Mouse (Mus musculus): ENCODE data around the gene Zmat3. TPM values are rescaled to one million over a fixed set of nuclear protein-coding genes. Genes with fewer than 3 reads are reported as not detected.

Gene Zmat3
- polyA plus RNA-seq, 2 experiments, result 7.7 to 12.6 TPM

- H3K4me3 ChIP-seq (replicated peaks; ENCODE audit: low read length), result no peak overlapping the region
- 76% methylated on average over 1 of the region's 1 CpGs for WGBS
- no peak for TF ChIP-seq POLR2A (IDR thresholded peaks at IDR 0.05; ENCODE audit: borderline replicate concordance, extremely low read depth, insufficient read depth, insufficient read length)
- H3K9me3 ChIP-seq (ENCODE audit: control insufficient read depth, low read length), result no peaks in the 10 kb centered on the region
- H3K4me1 ChIP-seq (ENCODE audit: control insufficient read depth, insufficient read depth, low read length), result peaks cover 6% of the 10 kb centered on the region
- ATAC-seq (ENCODE audit: low FRiP score, low read depth) (no peak), DNase-seq (ENCODE audit: low spot score) (no peak)
- H3K4me2 ChIP-seq (replicated peaks; ENCODE audit: low read depth, low read length, severe bottlenecking), result no peak overlapping the region
- no peak overlapping the region for H3K9ac ChIP-seq (ENCODE audit: low read depth, low read length, severe bottlenecking)
- no peaks in the 10 kb centered on the region for H3K36me3 ChIP-seq (ENCODE audit: control insufficient read depth, insufficient read depth, low read length)
- no peak overlapping the region for H3K27ac ChIP-seq (replicated peaks; ENCODE audit: low read depth, low read length)
- H3K27me3 ChIP-seq (ENCODE audit: control insufficient read depth, insufficient read depth, low read length), result no peaks in the 10 kb centered on the region
These were observed 39.9 kb upstream of the Zmat3 start for GRCm38 (mm10) chr3:32405699-32406098.

- no peaks in the 10 kb centered on the region for H3K27me3 ChIP-seq (ENCODE audit: control insufficient read depth, insufficient read depth, low read length)
- no peaks in the 10 kb centered on the region for H3K36me3 ChIP-seq (ENCODE audit: control insufficient read depth, insufficient read depth, low read length)
- 0 out of 2 replicates have a peak overlapping the region, but pooled peaks have one; percentile 9 for H3K27ac ChIP-seq (replicated peaks; ENCODE audit: low read depth, low read length)
- no peak overlapping the region for H3K9ac ChIP-seq (ENCODE audit: low read depth, low read length, severe bottlenecking)
- H3K4me3 ChIP-seq (replicated peaks; ENCODE audit: low read length), result no peak overlapping the region
- H3K4me2 ChIP-seq (replicated peaks; ENCODE audit: low read depth, low read length, severe bottlenecking), result no peak overlapping the region
- no peak for ATAC-seq (ENCODE audit: low FRiP score, low read depth)
- no peak for DNase-seq (ENCODE audit: low spot score)
- H3K9me3 ChIP-seq (ENCODE audit: control insufficient read depth, low read length), result no peaks in the 10 kb centered on the region
- TF ChIP-seq POLR2A (IDR thresholded peaks at IDR 0.05; ENCODE audit: borderline replicate concordance, extremely low read depth, insufficient read depth, insufficient read length), result no peak
- H3K4me1 ChIP-seq (ENCODE audit: control insufficient read depth, insufficient read depth, low read length), result peaks cover 25% of the 10 kb centered on the region
- WGBS, result 74% methylated on average over 7 of the region's 7 CpGs
These were observed 37.4 kb upstream of the Zmat3 start for GRCm38 (mm10) chr3:32402990-32403885.

- no peak overlapping the region for H3K4me2 ChIP-seq (replicated peaks; ENCODE audit: low read depth, low read length, severe bottlenecking)
- TF ChIP-seq POLR2A (IDR thresholded peaks at IDR 0.05; ENCODE audit: borderline replicate concordance, extremely low read depth, insufficient read depth, insufficient read length), result no peak
- H3K27me3 ChIP-seq (ENCODE audit: control insufficient read depth, insufficient read depth, low read length), result no peaks in the 10 kb centered on the region
- H3K4me3 ChIP-seq (replicated peaks; ENCODE audit: low read length), result no peak overlapping the region
- no peak for DNase-seq (ENCODE audit: low spot score)
- ATAC-seq (ENCODE audit: low FRiP score, low read depth), result no peak
- H3K27ac ChIP-seq (replicated peaks; ENCODE audit: low read depth, low read length), result no peak overlapping the region
- 81% methylated on average over 3 of the region's 3 CpGs for WGBS
- no peaks in the 10 kb centered on the region for H3K9me3 ChIP-seq (ENCODE audit: control insufficient read depth, low read length)
- H3K36me3 ChIP-seq (ENCODE audit: control insufficient read depth, insufficient read depth, low read length), result no peaks in the 10 kb centered on the region
- H3K9ac ChIP-seq (ENCODE audit: low read depth, low read length, severe bottlenecking), result no peak overlapping the region
- H3K4me1 ChIP-seq (ENCODE audit: control insufficient read depth, insufficient read depth, low read length), result peaks cover 25% of the 10 kb centered on the region
These were observed 35.8 kb upstream of the Zmat3 start for GRCm38 (mm10) chr3:32401591-32401990.

GRCm38 (mm10) chr3:32399931-32400330 lies 34.1 kb upstream of the Zmat3 start:
- H3K27me3 ChIP-seq (ENCODE audit: control insufficient read depth, insufficient read depth, low read length), result no peaks in the 10 kb centered on the region
- H3K36me3 ChIP-seq (ENCODE audit: control insufficient read depth, insufficient read depth, low read length), result no peaks in the 10 kb centered on the region
- ATAC-seq (ENCODE audit: low FRiP score, low read depth) (no peak), DNase-seq (ENCODE audit: low spot score) (no peak)
- H3K9me3 ChIP-seq (ENCODE audit: control insufficient read depth, low read length), result no peaks in the 10 kb centered on the region
- no peak overlapping the region for H3K4me3 ChIP-seq (replicated peaks; ENCODE audit: low read length)
- no peak overlapping the region for H3K9ac ChIP-seq (ENCODE audit: low read depth, low read length, severe bottlenecking)
- no peak overlapping the region for H3K27ac ChIP-seq (replicated peaks; ENCODE audit: low read depth, low read length)
- WGBS, result 38% methylated on average over 2 of the region's 2 CpGs
- peaks cover 25% of the 10 kb centered on the region for H3K4me1 ChIP-seq (ENCODE audit: control insufficient read depth, insufficient read depth, low read length)
- no peak overlapping the region for H3K4me2 ChIP-seq (replicated peaks; ENCODE audit: low read depth, low read length, severe bottlenecking)
- TF ChIP-seq POLR2A (IDR thresholded peaks at IDR 0.05; ENCODE audit: borderline replicate concordance, extremely low read depth, insufficient read depth, insufficient read length), result no peak

GRCm38 (mm10) chr3:32399381-32399780 lies 33.6 kb upstream of the Zmat3 start:
- Histone ChIP-seq H3K4me3 (replicated peaks; ENCODE audit: low read length) (no peak overlapping the region), H3K9ac (ENCODE audit: low read depth, low read length, severe bottlenecking) (no peak overlapping the region), H3K9me3 (ENCODE audit: control insufficient read depth, low read length) (no peaks in the 10 kb centered on the region), H3K4me1 (ENCODE audit: control insufficient read depth, insufficient read depth, low read length) (peaks cover 25% of the 10 kb centered on the region), H3K36me3 (ENCODE audit: control insufficient read depth, insufficient read depth, low read length) (no peaks in the 10 kb centered on the region), H3K27ac (replicated peaks; ENCODE audit: low read depth, low read length) (no peak overlapping the region), H3K27me3 (ENCODE audit: control insufficient read depth, insufficient read depth, low read length) (no peaks in the 10 kb centered on the region), H3K4me2 (replicated peaks; ENCODE audit: low read depth, low read length, severe bottlenecking) (no peak overlapping the region)
- TF ChIP-seq POLR2A (IDR thresholded peaks at IDR 0.05; ENCODE audit: borderline replicate concordance, extremely low read depth, insufficient read depth, insufficient read length), result no peak
- no peak for DNase-seq (ENCODE audit: low spot score)
- WGBS, result 34% methylated on average over 4 of the region's 4 CpGs
- ATAC-seq (ENCODE audit: low FRiP score, low read depth), result no peak

Measured in limb, embryonic 14.5 days (tissue).